Mouse (Mus musculus) T-helper 1 cell (primary cell): ENCODE results near the gene Tpi1.
"Not testable (repeated sequence)": the region's sequence is repeated elsewhere in the genome, so short reads cannot be mapped to it uniquely, and the experiment has no call there.

Experiments used
- in situ Hi-C: fragments of 300-600 bp; cut with MboI, MseI; formaldehyde crosslinking; loops from one replicate; pipeline ENCODE4 v1.15.1; 2025; ENCODE audit warnings: high pct_unique_total_duplicates

Gene Tpi1

DNA sequence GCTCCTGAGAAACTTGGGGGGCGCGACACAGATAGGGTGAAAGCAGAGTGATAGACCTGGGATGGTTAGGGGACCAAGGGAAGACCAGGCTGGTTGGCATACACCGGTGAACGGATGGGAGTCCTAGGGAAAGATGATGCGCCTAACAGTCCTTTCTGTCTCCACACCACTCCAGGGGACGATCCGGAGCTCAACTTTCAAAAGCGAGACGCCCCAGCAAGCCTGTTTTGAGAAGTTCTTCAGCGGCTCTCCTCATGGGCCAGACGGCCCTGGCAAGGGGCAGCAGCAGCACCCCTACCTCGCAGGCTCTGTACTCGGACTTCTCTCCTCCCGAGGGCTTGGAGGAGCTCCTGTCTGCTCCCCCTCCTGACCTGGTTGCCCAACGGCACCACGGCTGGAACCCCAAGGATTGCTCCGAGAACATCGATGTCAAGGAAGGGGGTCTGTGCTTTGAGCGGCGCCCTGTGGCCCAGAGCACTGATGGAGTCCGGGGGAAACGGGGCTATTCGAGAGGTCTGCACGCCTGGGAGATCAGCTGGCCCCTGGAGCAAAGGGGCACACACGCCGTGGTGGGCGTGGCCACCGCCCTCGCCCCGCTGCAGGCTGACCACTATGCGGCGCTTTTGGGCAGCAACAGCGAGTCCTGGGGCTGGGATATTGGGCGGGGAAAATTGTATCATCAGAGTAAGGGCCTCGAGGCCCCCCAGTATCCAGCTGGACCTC, 4.9 kb downstream of the Tpi1 start:
- in situ Hi-C loops: no loop called here

DNA sequence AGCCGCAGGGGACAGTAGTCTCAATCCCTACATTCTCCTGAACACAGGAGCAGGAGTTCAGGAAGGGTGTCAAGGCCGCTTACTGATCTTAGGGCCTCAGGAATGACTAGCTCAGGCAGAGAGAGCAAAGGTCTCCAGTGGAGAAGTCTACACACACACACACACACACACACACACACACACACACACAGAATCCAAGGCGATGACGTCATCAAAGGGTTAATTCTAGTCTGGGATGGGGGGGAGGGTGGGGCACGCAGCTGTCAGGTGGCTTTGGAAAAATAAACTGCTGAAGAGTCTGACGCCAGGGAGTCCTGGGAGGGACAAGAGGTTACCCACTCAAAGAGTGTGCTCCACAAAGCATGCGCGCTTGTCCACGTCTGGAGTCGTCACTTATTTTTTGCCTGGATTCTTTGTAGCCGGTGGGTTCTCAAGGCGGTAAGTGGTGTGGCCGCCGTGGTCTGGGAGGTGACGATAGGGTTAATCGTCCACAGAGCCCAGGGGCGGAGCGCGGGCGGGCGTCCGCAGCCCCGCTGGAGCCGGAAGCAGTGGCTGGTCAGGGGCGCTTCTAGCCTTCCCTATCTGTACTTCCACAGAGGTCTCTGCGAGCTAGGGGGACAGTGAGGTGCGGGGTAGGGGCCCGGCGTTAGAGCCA, 5.6 kb downstream of the Tpi1 start, which contains the start of gene Spsb2:
Gene Spsb2 (plus strand): TSS at position 304 of the 655 bp plus-strand sequence.
- in situ Hi-C loops: no loop called here

DNA sequence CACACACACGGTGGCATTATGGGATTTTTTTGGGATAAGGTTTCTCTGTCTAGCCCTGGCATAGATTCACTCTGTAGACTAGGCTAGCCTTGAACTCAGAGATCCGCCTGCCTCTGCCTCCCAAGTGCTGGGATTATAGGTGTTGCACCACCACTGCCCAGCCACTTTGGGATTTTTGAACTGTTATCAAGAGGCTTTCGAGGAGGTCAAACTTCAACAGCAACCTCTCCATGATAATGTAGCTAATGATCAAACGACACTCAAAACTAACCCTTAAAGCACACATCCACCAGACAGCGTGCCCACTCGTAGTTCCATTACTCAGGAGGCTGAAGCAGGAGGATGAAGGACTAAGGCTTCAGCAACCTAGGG, 6.1 kb downstream of the Tpi1 start:
- in situ Hi-C loops: no loop called here

DNA sequence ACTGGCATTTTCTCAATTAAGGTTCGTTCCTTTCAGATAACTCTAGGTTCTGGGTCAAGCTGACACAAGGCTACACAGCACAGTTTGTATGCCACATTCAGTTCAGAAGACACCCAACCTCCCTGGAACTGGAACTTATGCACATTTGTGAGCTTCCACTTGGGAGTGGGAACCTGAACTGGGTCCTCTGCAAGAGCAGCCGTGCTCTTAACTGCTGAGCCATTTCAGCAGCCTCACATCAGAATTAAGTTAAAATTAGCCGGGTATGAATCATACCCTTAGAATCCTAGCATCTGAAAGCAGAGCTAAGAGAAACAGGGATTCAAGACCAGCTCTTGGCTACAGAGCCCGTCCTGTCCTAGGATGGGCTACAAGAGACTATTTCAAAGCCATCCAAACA, 6.7 kb downstream of the Tpi1 start:
- in situ Hi-C loops: no loop called here

DNA sequence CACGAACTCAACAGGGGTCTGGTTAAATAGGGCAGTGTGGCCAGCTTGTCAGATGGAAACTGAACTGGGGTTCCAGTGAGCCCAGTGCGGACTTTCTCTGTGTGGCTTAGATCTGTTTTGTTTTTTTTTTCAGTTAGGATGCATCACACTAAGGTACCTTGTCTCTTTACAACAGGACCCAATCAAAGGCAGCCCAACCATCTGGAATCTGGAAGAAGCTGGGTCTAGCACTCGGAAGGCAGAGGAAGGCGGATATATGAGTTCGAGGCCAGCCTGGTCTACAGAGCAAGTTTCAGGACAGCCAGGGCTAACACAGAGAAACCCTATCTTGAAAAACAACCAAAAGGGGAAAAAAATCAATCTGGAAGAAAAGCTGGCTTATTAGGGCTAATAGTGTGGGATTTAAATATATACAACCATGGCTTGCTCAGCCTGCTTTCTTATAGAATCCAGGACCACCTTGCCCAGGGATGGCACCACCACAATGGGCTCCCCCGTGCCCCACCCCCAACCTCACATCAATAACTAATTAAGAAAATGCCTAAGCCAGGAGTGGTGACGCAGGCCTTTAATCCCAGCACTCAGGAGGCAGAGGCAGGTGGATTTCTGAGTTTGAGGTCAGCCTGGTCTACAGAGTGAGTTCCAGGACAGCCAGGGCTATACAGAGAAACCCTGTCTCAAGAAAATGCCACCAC, 7.5 kb downstream of the Tpi1 start:
- in situ Hi-C loops: no loop called here

DNA sequence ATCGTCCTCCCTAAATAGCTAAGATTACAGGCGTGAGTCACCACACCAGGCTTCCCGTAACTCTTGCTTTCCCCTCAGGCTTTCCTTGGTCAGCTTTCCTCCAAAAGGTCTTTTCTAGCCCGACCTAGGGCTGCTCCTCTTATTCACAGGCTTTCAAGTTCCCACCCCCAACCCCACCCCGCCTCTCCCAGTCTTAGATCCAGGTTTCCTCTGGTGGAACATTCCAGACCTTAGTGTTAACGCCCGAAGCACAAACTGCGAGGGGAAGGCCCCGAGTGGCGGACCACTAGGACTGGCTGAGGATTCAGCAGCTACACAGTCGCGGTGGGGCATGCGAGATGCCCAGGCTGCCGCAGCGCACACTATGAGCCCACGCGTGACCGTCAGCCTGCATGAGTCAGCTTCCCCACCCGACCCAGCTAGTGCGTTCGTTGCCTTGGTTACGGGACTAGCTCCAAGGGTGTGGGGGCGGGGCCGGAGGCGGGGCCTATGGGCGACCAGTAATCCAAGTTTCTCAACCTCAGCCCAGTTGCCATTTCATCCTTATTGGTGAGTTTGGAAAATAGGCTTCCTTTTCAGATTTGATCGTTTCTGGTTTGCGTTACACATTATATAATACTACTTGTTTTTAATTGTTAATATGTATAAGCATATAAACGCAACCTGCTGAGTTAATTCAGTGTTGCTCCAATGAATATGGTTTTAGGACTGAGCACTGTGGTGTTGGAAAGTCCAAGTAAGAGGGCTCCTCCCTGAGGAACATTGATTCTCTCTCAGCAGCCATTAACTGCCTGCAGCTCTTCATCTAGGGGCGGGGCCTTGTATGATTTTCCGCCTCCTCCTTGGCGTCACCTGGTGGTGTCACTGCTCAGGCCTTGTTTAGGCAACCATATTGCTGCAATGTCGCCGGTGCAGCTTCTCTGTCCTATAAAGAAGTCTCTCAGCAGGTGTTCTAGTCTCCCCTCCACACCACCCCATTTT, 8.5 kb downstream of the Tpi1 start:
- in situ Hi-C loops: no loop called here

DNA sequence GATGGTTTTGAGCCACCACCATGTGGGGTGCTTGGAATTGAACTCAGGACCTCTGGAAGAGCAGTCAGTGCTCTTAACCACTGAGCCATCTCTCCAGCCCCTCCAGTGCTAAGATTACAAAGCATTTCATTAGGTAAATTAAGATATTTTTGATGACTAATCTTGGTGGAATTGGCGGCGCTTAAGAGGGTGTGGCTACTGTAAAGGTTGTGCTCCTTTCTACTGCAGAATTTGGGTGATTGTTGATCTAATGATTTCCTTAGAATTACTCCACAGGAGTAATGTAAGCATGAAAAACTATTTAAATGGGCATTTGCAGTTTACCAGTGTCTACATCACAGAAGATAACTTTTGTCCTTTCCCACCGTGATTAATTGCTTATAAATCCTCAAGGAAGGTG, 9.8 kb downstream of the Tpi1 start:
- in situ Hi-C loops: no loop called here

DNA sequence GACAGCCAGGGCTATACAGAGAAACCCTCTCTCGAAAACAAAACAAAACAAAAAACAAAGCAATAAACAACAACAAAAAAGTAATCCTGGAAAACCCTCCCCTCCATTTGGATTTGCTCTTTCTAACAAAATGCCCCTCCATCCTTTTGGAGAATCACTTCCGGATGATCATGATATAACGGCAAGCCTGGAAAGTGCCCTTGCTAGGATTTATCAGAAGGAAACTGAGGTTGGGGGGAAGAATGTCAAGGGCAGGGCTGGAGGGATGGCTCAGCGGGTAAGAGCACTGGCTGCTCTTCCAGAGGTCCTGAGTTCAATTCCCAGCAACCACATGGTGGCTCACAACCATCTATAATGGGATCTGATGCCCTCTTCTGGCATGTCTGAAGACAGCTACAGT, 10.4 kb downstream of the Tpi1 start:
- in situ Hi-C loops: not testable (repeated sequence)

DNA sequence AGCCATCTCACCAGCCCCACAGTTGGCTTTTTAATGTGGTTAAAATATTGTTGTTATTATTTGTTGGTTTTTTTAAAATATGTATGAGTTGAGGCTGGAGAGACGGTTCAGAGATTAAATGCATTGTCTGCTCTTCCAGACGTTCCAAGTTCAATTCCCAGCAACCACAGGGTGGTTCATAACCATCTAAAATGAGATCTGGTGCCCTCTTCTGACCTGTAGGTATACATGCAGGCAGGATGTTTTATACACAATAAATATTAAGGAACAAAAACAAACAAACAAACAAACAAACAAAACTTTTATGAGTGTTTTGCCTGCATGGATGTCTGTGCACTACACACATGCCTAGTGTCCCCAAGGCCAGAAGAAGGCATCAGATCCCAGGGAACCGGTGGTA, 11.0 kb downstream of the Tpi1 start:
- in situ Hi-C loops: no loop called here

DNA sequence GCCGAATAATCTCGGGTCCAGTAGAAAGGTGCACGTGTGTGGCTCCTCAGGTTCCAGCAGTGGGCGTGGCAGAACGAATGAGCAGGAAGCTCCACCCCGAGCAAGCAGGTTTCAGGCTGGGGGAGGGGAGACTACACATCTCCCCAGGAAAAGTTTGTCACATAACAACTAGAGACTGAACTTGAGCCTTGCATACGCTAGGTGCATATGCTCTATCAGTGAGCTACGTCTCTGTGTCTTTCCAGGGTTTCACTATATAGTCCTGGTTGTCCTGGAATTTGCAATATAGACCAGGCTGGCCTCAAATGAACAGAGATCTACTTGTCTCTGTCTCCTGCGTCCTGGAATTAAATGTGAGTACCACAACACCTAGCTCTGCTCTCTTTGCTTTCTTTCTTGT, 11.7 kb downstream of the Tpi1 start:
- in situ Hi-C loops: not testable (repeated sequence)

DNA sequence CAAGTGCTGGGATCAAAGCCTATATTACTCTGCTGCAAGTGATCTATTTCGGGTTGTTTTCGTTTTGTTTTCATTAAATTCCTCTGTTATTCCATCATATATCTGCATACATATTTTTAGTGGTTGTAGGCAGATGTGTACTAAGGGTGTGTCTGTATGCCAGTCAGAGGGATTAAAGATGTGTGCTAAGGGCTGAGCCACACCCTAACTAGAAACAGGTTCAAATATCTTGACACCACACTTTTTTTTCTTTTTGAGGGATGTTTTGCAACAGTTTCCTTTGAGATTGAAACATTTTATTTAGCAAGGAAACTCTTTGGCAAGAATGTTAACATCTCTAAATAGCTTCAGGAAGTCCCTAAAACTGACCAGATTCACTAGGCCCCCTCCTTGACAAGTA, 17.9 kb downstream of the Tpi1 start:
- in situ Hi-C loops: no loop called here

DNA sequence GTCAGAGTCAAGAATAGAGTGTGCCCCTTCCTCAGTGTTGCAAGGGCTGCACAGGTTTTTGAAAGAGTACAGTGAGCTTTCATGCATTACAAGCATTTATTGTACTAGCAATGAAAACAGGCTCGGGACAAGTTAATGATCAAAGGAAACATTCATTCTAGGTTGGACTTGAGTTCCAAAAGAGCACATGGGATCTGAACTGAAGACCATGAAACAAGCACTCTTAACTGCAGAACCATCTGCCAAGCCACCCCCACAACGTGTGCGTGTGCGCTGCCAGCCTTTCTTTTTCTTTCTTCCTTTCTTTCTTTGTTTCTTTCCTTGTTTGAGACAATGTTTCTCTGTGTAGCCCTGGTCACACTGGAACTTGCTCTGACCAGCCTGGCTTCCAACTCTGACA, 18.3 kb downstream of the Tpi1 start:
- in situ Hi-C loops: no loop called here

DNA sequence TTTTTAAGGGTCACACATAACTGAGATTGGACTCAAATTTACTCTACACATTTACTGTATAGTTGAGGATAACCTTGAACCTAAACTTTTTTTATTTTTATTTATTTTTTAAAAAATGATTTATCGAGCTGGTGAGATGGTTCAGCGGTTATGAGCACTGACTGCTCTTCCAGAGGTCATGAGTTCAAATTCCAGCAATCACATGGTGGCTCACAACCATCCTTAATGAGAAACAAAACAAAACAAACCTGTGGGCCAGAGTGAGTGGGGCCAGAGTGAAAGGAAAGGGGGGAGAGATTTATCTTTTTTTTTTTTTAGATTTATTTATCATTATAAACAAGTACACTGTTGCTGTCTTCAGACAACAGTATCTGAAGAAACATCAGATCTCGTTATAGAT, 22.2 kb downstream of the Tpi1 start:
- in situ Hi-C loops: no loop called here

DNA sequence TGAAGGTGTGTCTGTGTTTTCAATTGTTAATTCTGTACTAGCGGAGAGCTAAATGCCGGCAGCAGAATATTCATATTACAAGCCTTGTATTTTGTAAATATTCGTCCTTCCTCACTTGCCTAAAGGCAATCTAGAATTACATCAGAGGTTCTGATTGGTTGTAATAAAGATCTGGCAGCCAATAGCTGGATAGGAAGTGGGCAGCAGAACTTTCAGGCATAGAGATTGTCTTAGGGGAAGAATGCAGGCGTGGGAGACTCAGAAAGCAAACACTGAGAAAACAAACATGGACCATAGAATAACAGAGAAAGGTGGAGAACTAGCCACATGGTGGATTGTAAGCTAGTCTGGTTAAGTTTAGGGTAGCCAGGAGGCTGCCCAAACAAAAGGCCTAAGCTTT, 24.0 kb downstream of the Tpi1 start:
- in situ Hi-C loops: no loop called here

DNA sequence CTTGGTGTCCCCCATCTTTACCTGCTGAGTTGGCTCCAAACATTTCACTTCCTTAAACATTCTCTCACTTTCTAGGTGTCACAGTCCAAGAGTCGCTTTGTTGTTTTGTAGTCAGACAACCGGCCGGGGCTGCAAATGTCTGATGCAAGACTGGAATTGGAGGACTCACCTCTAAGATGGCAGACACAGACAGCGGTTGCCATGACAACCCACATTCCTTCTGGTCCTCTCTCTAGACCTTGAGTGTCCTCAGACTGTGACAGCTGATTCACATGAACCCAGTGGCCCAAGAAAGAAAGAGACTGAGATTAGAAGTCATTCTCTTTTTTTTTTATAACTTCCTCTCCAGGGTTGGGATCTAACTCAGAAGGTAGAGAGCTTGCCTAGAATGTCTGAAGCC, 24.6 kb downstream of the Tpi1 start:
- in situ Hi-C loops: no loop called here

DNA sequence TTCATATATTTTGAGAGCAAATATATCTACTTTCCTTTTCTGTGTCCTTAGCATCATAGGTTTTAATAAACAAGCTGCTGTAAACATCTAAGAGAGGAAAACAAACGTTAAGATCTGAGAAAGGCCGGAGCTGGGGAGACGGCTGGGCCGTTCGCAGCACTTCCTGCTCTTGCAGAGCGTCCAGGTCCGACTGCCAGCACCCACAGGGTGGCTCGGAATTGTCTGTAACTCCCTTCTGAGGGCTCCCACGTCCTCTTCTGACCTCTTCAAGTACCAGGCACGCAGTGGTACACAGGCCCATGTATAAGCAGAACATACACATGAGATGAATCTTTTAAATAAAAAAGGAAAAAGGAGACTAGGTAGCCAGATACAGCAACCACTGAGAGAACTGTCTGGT, 26.4 kb downstream of the Tpi1 start:
- in situ Hi-C loops: no loop called here

DNA sequence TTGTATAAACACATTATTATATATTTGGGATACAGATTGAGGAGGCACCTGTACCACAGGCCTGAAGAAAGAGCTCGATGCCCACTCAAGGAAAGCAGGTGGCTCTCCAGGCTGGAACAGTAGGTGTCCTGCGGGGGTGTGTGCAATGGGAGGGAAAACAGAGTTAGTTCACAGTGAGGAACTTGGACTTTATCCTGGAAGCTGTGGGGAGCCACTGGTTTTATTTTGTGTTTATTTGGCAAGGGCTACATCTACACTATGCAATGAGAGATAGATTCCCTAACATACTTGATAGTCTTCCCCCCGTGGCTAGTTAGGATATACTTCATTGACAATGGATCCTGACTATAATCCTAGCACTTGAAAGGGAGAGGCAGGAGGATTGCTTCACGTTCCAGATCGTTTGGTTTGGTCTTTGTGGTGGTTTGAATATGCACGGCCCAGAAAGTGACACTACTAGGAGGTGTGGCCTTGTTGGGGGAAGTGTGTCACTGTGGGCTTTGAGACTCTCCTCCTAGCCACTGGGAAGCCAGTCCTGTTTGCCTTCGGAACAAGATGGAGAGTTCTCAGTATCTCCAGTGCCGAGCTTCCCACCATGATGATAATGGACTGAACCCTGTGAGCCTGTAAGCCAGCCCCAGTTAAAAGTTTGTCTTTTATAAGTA, 27.2 kb downstream of the Tpi1 start:
- in situ Hi-C loops: no loop called here

DNA sequence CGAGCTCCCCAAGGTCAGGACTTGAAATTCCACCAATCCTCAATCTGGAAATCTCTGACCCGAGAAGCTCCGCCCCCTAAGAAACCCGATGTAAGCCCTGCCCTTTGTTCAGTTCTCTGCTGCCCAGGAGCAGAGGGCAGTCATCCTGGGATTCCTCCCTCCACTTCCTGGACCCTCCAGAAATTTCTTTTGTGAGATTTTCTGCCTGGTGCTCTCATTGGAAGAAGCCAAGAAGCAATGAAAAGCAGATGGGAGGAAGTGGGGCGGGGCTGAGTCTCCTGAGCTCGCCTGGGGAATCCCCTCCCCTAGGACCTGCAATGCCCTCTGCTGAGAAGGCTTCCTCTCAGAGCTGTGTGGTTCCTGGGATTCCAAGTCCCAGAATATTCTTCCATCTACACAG, 31.7 kb downstream of the Tpi1 start:
- in situ Hi-C loops: no loop called here

DNA sequence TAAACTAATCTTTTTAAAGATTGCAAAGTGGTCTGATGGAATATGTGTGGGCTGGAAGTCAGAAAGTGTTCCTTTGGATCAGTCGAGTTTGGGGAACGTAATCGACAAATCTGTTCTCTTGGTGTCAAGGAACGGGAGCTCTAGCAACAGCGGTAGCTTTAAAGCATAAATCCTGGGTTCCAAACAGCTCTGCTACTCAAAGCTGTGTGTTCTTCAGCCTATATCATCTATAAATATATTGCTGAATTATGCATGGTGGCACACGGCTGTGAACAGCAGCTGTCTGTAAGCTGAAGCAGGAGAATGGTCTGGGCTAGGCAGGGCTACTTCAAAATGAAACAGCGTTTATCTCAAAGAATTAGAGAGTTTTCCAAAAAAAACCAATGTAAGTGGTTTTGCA, 33.2 kb downstream of the Tpi1 start:
- in situ Hi-C loops: no loop called here

DNA sequence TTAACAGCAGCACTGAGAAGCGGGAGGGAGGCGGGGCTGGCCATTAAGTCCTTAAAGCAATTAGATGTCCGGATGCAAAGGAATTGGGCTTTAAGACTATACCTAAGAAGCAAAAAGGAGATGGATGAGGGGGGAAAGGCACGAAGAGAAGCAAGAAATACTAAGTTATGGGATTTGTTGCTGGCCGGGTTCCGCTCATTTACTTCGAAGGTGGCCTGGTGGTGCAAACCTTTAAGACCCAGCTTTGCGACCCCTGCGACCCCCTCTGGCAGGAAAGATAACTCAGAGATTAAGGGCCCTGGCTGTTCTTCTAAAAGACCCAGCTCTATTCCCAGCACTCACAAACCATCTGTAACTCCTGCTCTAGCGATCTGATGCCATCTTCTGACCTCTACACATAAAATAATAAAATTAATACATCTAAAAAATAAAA, 34.1 kb downstream of the Tpi1 start:
- in situ Hi-C loops: no loop called here
